ENCODE assay signal across 19 mouse cellular contexts in the genomic region with DNA sequence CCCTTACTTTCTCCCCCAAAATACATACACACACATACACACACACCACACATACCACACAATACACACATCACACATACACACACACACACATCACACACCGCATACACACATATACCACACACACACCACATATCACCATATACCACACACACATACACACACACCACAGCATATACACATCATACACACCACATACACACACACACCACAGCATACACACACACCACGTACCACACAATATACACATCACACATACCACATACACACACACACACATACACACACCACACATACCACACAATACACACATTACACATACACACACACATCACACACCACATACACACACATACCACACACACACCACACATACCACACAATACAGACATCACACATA.
DNase-seq lines count a peak whose midpoint lies in the region; ATAC-seq and TF ChIP-seq lines count a peak whose summit lies in the region.
"Had no signal": no experiment of that assay in that cellular context is flagged by ENCODE, and none has a peak within 500 bp of the region (broad histone marks: within the 10 kb centered on the region; RNA-seq: fewer than 3 reads in every experiment).

No protein-coding gene starts in this region.

- TF ChIP-seq POLR2A in cortical plate, adult 2 months (IDR thresholded peaks at IDR 0.05; ENCODE audit: extremely low read depth, insufficient read depth, low read length), result no peak

- no peaks in the 10 kb centered on the region; the same call in 1 of the 2 replicates for H3K36me3 ChIP-seq in forebrain, embryonic 10.5 days (replicated peaks)
- no peaks in the 10 kb centered on the region for H3K36me3 ChIP-seq in forebrain, embryonic 11.5 days (ENCODE audit: control insufficient read depth, insufficient read depth, low read length)
- peaks cover 3% of the 10 kb centered on the region for H3K36me3 ChIP-seq in forebrain, embryonic 15.5 days
- no peaks in the 10 kb centered on the region for H3K36me3 ChIP-seq in midbrain, embryonic 15.5 days (replicated peaks)
- H3K36me3 ChIP-seq: heart, embryonic 10.5 days; liver, embryonic 12.5 days had no signal

- TF ChIP-seq CTCF in cortical plate, adult 2 months (IDR thresholded peaks at IDR 0.05; ENCODE audit: extremely low read depth, insufficient read depth, low read length), result no peak

- no peak for ATAC-seq in forebrain, embryonic 11.5 days (replicated peaks; ENCODE audit: low FRiP score)
- peak; percentile 34; the same call in 1 of the 2 replicates for ATAC-seq in forebrain, embryonic 15.5 days (replicated peaks)
- peak; percentile 29; the same call in 1 of the 2 replicates for ATAC-seq in midbrain, embryonic 15.5 days (replicated peaks)
- ATAC-seq: intestine, postnatal 0 days; liver, embryonic 12.5 days had no signal

- 0 out of 2 replicates have a peak overlapping the region, but pooled peaks have one; percentile 65 for H3K27ac ChIP-seq in forebrain, embryonic 10.5 days
- H3K27ac ChIP-seq in forebrain, embryonic 11.5 days (ENCODE audit: low read depth, low read length), result no peak overlapping the region
- 0 out of 2 replicates have a peak overlapping the region, but pooled peaks have one; percentile 7 for H3K27ac ChIP-seq in cortical plate, adult 2 months (ENCODE audit: insufficient read depth, low read length)
- H3K27ac ChIP-seq in forebrain, embryonic 15.5 days (replicated peaks), result peak overlapping the region; percentile 87; the same call in 1 of the 2 replicates
- H3K27ac ChIP-seq in midbrain, embryonic 15.5 days, result peak overlapping the region; percentile 76
- H3K27ac ChIP-seq: liver, embryonic 12.5 days had no signal

- DNase-seq in forebrain, embryonic 10.5 days (ENCODE audit: extremely low spot score, low spot score), result no peak
- DNase-seq in forebrain, embryonic 11.5 days (ENCODE audit: low spot score), result no peak
- no peak for DNase-seq in adrenal gland, postnatal 4 days (ENCODE audit: low spot score in 2 of 2)
- DNase-seq in frontal cortex, postnatal 36 days (ENCODE audit: low spot score in 2 of 2), result no peak
- no peak for DNase-seq in lung, postnatal 10 days
- DNase-seq: adrenal gland, postnatal 14 days; cerebellum, adult 9-11 months; embryo, embryonic 11 days; gastrocnemius, postnatal 36 days; heart, postnatal 36 days; kidney, postnatal 10 days had no signal

- H3K9ac ChIP-seq in forebrain, embryonic 11.5 days (ENCODE audit: low read length), result no peak overlapping the region
- H3K9ac ChIP-seq in forebrain, embryonic 15.5 days (replicated peaks), result no peak overlapping the region
- no peak overlapping the region for H3K9ac ChIP-seq in midbrain, embryonic 15.5 days
- H3K9ac ChIP-seq: liver, embryonic 12.5 days; neural tube, embryonic 12.5 days had no signal

- H3K4me2 ChIP-seq in forebrain, embryonic 11.5 days (ENCODE audit: low read depth, low read length, severe bottlenecking), result no peak overlapping the region
- no peak overlapping the region for H3K4me2 ChIP-seq in forebrain, embryonic 15.5 days (replicated peaks)
- H3K4me2 ChIP-seq in midbrain, embryonic 15.5 days, result no peak overlapping the region
- H3K4me2 ChIP-seq: liver, embryonic 12.5 days; neural tube, embryonic 12.5 days had no signal

- no peaks in the 10 kb centered on the region for H3K27me3 ChIP-seq in forebrain, embryonic 10.5 days (ENCODE audit: poor library complexity, severe bottlenecking)
- H3K27me3 ChIP-seq in forebrain, embryonic 11.5 days (ENCODE audit: control insufficient read depth, insufficient read depth, low read length), result no peaks in the 10 kb centered on the region
- H3K27me3 ChIP-seq in forebrain, embryonic 15.5 days, result no peaks in the 10 kb centered on the region
- H3K27me3 ChIP-seq in midbrain, embryonic 15.5 days (replicated peaks), result no peaks in the 10 kb centered on the region
- H3K27me3 ChIP-seq: CH12.LX; liver, embryonic 12.5 days; neural tube, embryonic 12.5 days had no signal

- H3K4me3 ChIP-seq in forebrain, embryonic 10.5 days, result no peak overlapping the region
- H3K4me3 ChIP-seq in forebrain, embryonic 11.5 days (ENCODE audit: low read depth, low read length), result no peak overlapping the region
- H3K4me3 ChIP-seq in cortical plate, adult 2 months (ENCODE audit: insufficient read depth, low read length), result no peak overlapping the region
- no peak overlapping the region for H3K4me3 ChIP-seq in forebrain, embryonic 15.5 days
- H3K4me3 ChIP-seq in midbrain, embryonic 15.5 days, result no peak overlapping the region
- H3K4me3 ChIP-seq: heart, embryonic 10.5 days; liver, embryonic 12.5 days; neural tube, embryonic 12.5 days had no signal

- H3K4me1 ChIP-seq in forebrain, embryonic 10.5 days, result peaks cover 24% of the 10 kb centered on the region
- H3K4me1 ChIP-seq in forebrain, embryonic 11.5 days (replicated peaks; ENCODE audit: control insufficient read depth, insufficient read depth, low read length), result 0 out of 2 replicates have a peak, but pooled peaks cover 4% of the 10 kb centered on the region
- peaks cover 11% of the 10 kb centered on the region for H3K4me1 ChIP-seq in cortical plate, adult 2 months (ENCODE audit: control insufficient read depth, insufficient read depth, low read length)
- peaks cover 31% of the 10 kb centered on the region for H3K4me1 ChIP-seq in forebrain, embryonic 15.5 days
- peaks cover 23% of the 10 kb centered on the region for H3K4me1 ChIP-seq in midbrain, embryonic 15.5 days
- H3K4me1 ChIP-seq: liver, embryonic 12.5 days had no signal

- no peaks in the 10 kb centered on the region for H3K9me3 ChIP-seq in forebrain, embryonic 10.5 days
- H3K9me3 ChIP-seq in forebrain, embryonic 11.5 days (ENCODE audit: control insufficient read depth, low read length), result no peaks in the 10 kb centered on the region
- no peaks in the 10 kb centered on the region for H3K9me3 ChIP-seq in forebrain, embryonic 15.5 days
- no peaks in the 10 kb centered on the region for H3K9me3 ChIP-seq in midbrain, embryonic 15.5 days
- H3K9me3 ChIP-seq: heart, embryonic 10.5 days; liver, embryonic 12.5 days; neural tube, embryonic 12.5 days had no signal

- WGBS in forebrain, embryonic 10.5 days, result 97% methylated on average over 2 of the region's 2 CpGs
- WGBS in forebrain, embryonic 11.5 days, result 98% methylated on average over 2 of the region's 2 CpGs
- WGBS in forebrain, embryonic 15.5 days, result 98% methylated on average over 2 of the region's 2 CpGs
- 91% methylated on average over 2 of the region's 2 CpGs for WGBS in midbrain, embryonic 15.5 days
